Mouse (Mus musculus) spleen, adult 2 months (tissue): ENCODE results near the gene Fat3.

Source experiments
- CTCF ChIP-seq: fragments of 200-500 bp; IDR thresholded peaks from 2 replicates; pipeline ENCODE4 v1.5.1; 2011; ENCODE audit warnings: mild to moderate bottlenecking, inconsistent platforms; ENCODE audit not compliant: insufficient read depth, insufficient read length, insufficient replicate concordance; ENCODE audit errors: extremely low read depth
- POLR2A ChIP-seq: fragments of 200-500 bp; IDR thresholded peaks from 2 replicates; pipeline ENCODE4 v1.6.1; 2011; ENCODE audit warnings: low read depth, low read length, inconsistent platforms

DNA sequence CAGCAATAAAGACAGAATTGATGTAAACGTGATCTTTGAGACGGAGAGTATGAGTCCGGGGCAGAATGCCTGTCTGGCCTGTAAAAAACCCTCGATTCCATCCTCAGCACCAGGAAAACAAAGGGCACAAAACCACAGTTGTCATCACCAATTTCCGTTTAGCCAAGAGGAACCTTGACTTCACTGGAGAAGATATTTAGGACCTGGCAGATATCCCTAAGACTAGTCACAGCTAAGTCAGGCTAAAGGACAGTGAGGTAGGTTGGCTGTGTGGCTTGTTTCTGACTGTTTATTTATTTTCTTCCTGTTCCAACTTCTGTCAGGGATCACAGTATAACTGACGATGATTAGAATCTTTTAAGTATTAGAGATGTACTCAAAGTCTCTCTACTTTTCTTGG, 427.0 kb downstream of the Fat3 start:
- TF ChIP-seq CTCF (no peak), POLR2A (no peak)
